Mouse (Mus musculus): ENCODE results near the gene Asap2.
"Not testable (repeated sequence)": the region's sequence is repeated elsewhere in the genome, so short reads cannot be mapped to it uniquely, and the experiment has no call there.

DNA sequence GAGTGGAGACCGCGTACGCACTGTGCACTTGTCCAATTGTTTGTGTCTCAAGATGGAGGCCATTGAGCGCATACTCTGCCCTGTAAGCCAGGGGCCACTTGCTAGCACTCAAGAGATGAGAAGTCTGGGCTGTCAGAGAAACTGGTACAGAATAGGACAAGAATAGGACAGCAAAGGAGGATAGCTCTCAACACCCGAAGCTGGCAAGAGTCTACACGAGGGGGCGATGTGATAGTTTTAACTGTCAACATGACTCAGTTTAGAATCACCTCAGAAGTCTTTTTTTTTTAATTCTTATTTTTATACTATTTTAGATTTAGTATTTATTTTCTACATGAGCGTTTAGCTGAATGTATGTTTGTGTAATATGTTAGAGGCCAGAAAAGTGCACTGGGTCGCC, 56.5 kb downstream of the Asap2 start:
- TF ChIP-seq CTCF (IDR thresholded peaks at IDR 0.05; ENCODE audit: control insufficient read depth, insufficient read depth, low read length); POLR2A (IDR thresholded peaks at IDR 0.05; ENCODE audit: borderline replicate concordance, control insufficient read depth, low read depth, low read length): not testable (repeated sequence)

Measured in bone marrow, adult 2 months (tissue).